Mouse (Mus musculus) liver, embryonic 16.5 days (tissue): ENCODE data around the gene Fdxr. TPM values are rescaled to one million over a fixed set of nuclear protein-coding genes. Genes with fewer than 3 reads are reported as not detected.

Experiments
- ATAC-seq: fragments of 200-750 bp; cut with Nextera tagmentation; 2 replicates; pipeline ENCODE4 v1.8.0; 2017; ENCODE audit warnings: low read depth, mild to moderate bottlenecking, moderate number of reproducible peaks, moderate library complexity
- H3K27ac ChIP-seq: fragments of 300-500 bp; sonication (generic); 2 replicates; pipeline ENCODE4 v1.5.1; 2014; ENCODE audit warnings: mild to moderate bottlenecking, low read length
- H3K27me3 ChIP-seq: fragments of 300-500 bp; sonication (generic); 2 replicates; pipeline ENCODE4 v1.6.1; 2014; ENCODE audit warnings: low read depth, low read length, mixed read lengths; ENCODE audit not compliant: control insufficient read depth, insufficient read depth
- H3K36me3 ChIP-seq: fragments of 300-500 bp; sonication (generic); 2 replicates; pipeline ENCODE4 v1.6.1; 2014; ENCODE audit warnings: mild to moderate bottlenecking; ENCODE audit not compliant: control insufficient read depth, insufficient read depth
- H3K4me1 ChIP-seq: fragments of 300-500 bp; sonication (generic); 2 replicates; pipeline ENCODE4 v1.6.1; 2014; ENCODE audit warnings: low read depth, low read length, mixed read lengths; ENCODE audit not compliant: control insufficient read depth
- H3K4me2 ChIP-seq: fragments of 300-500 bp; sonication (generic); 2 replicates; pipeline ENCODE4 v1.6.1; 2014; ENCODE audit warnings: low read depth, low read length, mixed read lengths
- H3K4me3 ChIP-seq: fragments of 300-500 bp; sonication (generic); 2 replicates; pipeline ENCODE4 v1.5.1; 2014; ENCODE audit warnings: low read depth, mild to moderate bottlenecking, low read length
- H3K9ac ChIP-seq: fragments of 300-500 bp; sonication (generic); 2 replicates; pipeline ENCODE4 v1.6.1; 2014; ENCODE audit warnings: low read depth, low read length
- H3K9me3 ChIP-seq: fragments of 300-500 bp; sonication (generic); replicated peaks from 2 replicates; pipeline ENCODE4 v1.6.1; 2016; ENCODE audit warnings: low read length; ENCODE audit not compliant: control insufficient read depth
- WGBS: fragments of 180-500 bp; shearing (Covaris S2); extraction: QIAGEN DNeasy Blood & Tissue Kit; methylation state at CpG from one replicate; pipeline ENCODE4 v1.1.7; 2014; ENCODE audit not compliant: insufficient replicate concordance; 5-methylcytosine and 5-hydroxymethylcytosine counted together
- polyA plus RNA-seq: library from polyadenylated mRNA; unstranded; fragments of >200 nt; fragmentation: Nextera tagmentation; extraction: Ambion mirVana; gene quantifications from 2 replicates; pipeline ENCODE4 v1.2.1, GENCODE M21; 2015

The Fdxr gene
- polyA plus RNA-seq, 1 experiment from 2014 or later = 21.7 TPM

DNA sequence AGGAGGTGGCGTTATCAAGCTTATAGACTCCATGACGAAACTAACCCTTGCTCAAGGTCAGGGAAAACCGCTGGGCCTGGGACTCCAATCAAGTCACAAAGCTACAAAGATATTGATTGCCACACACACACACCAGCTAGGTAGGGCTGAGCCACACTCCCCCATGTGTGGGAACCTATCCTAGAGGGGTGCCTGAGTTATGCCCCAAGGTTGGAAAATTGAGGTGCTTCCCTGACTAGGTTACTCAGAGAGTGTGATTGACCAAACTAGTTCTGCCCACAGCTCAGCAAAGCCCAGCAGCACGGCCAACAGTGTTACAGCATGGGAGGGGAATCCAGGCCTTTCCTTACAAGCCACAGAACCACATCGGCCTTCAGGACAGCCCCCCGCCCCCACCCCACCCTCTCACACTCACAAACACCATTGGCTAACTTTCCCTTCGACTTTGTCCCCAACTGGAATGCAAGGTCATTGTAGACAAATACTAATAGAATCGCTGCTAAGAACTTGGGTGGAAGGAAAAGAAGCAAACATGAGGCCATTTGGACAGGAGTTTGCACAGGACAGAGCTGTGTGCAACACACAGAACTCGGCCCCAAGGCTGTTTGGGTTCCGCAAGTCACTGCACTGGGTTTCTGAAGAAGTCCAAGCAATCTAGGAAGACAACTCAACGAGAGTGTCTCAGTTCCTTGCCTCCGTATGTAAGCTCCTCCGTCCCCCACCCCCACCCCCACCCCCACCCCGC lies 16.0 kb upstream of the Fdxr start:
- no peaks in the 10 kb centered on the region; the same call in 1 of the 2 replicates for H3K36me3 ChIP-seq
- H3K4me1 ChIP-seq = peaks cover 5% of the 10 kb centered on the region
- no peak overlapping the region; the same call in 1 of the 2 replicates for H3K9ac ChIP-seq
- peak overlapping the region; percentile 19; the same call in 1 of the 2 replicates for H3K4me3 ChIP-seq
- H3K27ac ChIP-seq = peak overlapping the region; percentile 85
- peak overlapping the region; percentile 36; the same call in 1 of the 2 replicates for H3K4me2 ChIP-seq
- peaks cover 11% of the 10 kb centered on the region; the same call in 1 of the 2 replicates for H3K27me3 ChIP-seq
- H3K9me3 ChIP-seq = no peaks in the 10 kb centered on the region
- 44% methylated on average over 14 of the region's 14 CpGs for WGBS
- ATAC-seq = peak; percentile 71

DNA sequence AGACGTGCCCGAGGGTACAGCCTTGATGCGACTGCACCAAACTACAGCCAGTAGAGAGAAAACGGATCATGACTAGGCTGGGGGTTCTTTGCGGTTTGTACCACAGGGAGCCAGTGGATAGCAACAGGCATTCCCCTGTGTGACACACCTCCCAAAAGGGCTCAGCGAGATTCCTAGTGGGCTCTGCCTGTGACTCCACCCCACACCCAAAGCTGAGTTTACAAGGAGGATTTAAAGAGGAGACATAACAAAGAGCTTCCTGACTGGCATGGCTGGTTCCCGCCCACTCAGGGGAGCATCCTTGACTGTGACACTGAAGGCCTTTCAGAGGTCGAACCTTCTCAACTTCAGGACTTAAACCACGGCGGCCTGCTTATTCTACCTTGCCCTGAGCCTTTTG lies 14.7 kb upstream of the Fdxr start:
- Histone ChIP-seq H3K27me3 (no peaks in the 10 kb centered on the region), H3K27ac (peak overlapping the region; percentile 85), H3K4me3 (no peak overlapping the region), H3K4me2 (no peak overlapping the region), H3K4me1 (peaks cover 5% of the 10 kb centered on the region), H3K36me3 (no peaks in the 10 kb centered on the region; the same call in 1 of the 2 replicates), H3K9me3 (no peaks in the 10 kb centered on the region), H3K9ac (no peak overlapping the region; the same call in 1 of the 2 replicates)
- no peak for ATAC-seq
- 60% methylated on average over 10 of the region's 10 CpGs for WGBS

DNA sequence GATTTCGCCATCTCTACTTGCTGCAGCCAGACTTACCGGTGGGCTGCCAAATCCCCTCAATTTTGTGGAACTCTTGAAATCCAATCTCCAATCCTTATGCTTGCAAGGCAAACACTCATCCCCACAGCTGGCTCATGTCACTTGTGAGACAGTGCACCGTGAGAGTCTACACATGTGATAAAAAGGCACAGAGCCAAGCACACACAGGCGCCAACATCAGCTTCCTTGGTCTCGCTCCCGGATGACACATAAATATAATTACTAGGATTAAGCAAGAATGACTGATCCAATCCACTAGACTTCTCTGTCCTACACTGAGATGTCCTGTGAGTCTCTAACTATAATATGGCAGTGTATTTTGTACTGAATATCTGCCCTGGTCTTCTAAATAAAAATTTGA lies 14.1 kb upstream of the Fdxr start:
- H3K9me3 ChIP-seq = no peaks in the 10 kb centered on the region
- ATAC-seq = no peak
- WGBS = 64% methylated on average over 6 of the region's 6 CpGs
- H3K4me2 ChIP-seq = no peak overlapping the region
- H3K4me3 ChIP-seq = no peak overlapping the region
- no peak overlapping the region for H3K9ac ChIP-seq
- peaks cover 5% of the 10 kb centered on the region for H3K4me1 ChIP-seq
- H3K27ac ChIP-seq = no peak overlapping the region
- no peaks in the 10 kb centered on the region; the same call in 1 of the 2 replicates for H3K36me3 ChIP-seq
- no peaks in the 10 kb centered on the region for H3K27me3 ChIP-seq

DNA sequence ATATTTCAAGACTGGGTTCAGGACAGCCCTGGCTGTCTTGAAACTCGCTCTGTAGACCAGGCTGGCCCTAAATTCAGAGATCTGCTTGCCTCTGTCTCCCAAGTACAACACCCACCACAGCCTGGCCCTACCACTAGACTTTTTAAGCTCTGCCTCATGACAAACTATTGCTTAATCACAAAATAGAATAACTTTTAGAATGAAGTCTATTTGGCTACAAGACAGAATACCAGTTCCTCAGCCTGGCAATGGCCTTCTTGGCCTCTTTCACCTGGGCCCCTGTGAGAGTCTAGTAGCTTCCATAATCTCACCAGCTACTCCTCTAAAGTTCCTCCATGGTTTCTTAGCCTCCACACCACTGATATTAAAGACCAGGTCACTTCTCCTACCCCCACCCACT lies 13.5 kb upstream of the Fdxr start:
- H3K27ac ChIP-seq = no peak overlapping the region
- no peak overlapping the region for H3K4me3 ChIP-seq
- WGBS = 68% methylated on average over 1 of the region's 1 CpGs
- H3K36me3 ChIP-seq = no peaks in the 10 kb centered on the region; the same call in 1 of the 2 replicates
- no peak for ATAC-seq
- no peak overlapping the region for H3K9ac ChIP-seq
- peaks cover 5% of the 10 kb centered on the region for H3K4me1 ChIP-seq
- no peak overlapping the region for H3K4me2 ChIP-seq
- H3K9me3 ChIP-seq = no peaks in the 10 kb centered on the region
- H3K27me3 ChIP-seq = no peaks in the 10 kb centered on the region

DNA sequence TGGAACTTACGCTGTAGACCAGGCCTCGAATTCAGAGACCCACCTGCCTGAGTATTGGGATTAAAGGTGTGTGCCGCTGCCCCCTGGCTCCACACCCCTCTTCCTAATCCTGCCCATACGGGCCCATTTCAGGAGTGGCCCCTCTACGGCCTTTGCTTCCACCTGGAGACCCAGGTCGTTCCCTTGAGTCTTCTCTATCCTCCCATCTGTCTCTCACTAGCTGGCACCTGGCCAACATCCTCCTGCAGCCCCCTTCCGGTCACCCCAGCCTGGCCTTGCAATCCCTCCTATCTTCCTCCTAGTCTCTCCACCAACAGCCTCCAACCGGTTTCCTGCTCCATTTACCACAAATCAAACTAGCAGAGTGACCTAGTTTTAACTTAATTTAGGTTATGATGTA lies 13.0 kb upstream of the Fdxr start:
- ATAC-seq = no peak
- no peaks in the 10 kb centered on the region; the same call in 1 of the 2 replicates for H3K36me3 ChIP-seq
- no peak overlapping the region for H3K4me2 ChIP-seq
- H3K27me3 ChIP-seq = no peaks in the 10 kb centered on the region
- H3K9ac ChIP-seq = no peak overlapping the region
- H3K4me3 ChIP-seq = no peak overlapping the region
- no peak overlapping the region for H3K27ac ChIP-seq
- H3K9me3 ChIP-seq = no peaks in the 10 kb centered on the region
- 52% methylated on average over 8 of the region's 8 CpGs for WGBS
- H3K4me1 ChIP-seq = peaks cover 5% of the 10 kb centered on the region

DNA sequence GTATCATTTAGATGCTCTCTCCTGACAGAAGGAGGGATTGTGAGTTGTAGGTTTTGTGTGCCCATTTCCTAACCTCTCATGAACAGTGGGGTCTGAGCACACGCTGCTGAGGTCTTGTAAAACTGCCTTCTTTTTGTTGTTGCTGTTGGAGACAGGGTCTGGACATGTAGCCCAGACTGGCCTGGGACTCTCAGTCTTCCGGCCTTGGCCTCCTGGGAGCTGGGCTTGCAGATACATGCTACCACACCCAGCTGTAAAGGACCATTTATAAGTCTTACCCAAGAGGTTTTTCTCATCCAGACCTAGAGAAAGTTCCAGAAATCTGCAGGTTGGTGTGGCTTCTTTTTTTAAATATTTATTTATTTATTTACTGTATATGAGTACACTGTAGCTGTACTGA lies 11.5 kb upstream of the Fdxr start:
- Histone ChIP-seq H3K9ac (no peak overlapping the region), H3K9me3 (no peaks in the 10 kb centered on the region), H3K4me3 (no peak overlapping the region), H3K36me3 (no peaks in the 10 kb centered on the region), H3K4me1 (peaks cover 5% of the 10 kb centered on the region), H3K4me2 (no peak overlapping the region), H3K27me3 (no peaks in the 10 kb centered on the region), H3K27ac (no peak overlapping the region)
- ATAC-seq = no peak
- 64% methylated on average over 2 of the region's 2 CpGs for WGBS

DNA sequence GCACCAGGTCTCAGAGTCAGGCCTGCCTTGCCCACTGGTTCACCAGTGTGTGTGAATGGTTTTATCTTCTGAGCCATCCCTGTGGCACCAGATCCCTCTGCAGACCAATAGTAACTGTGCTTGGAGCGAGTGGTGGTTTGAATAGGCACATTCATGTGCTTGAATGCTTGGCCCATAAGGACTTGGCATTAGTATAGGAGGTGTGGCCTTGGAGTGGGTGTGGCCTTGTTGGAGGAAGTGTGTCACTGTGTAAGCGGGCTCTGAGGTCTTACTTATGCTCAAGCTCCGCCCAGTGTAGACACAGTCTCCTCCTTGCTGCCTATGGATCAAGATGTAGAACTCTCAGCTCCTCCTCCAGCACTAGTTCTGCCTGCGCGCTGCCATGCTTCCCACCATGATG lies 10.5 kb upstream of the Fdxr start:
- Histone ChIP-seq H3K4me1 (peaks cover 5% of the 10 kb centered on the region), H3K9ac (no peak overlapping the region), H3K9me3 (no peaks in the 10 kb centered on the region), H3K4me3 (no peak overlapping the region), H3K36me3 (no peaks in the 10 kb centered on the region), H3K27ac (no peak overlapping the region), H3K27me3 (no peaks in the 10 kb centered on the region), H3K4me2 (no peak overlapping the region)
- 68% methylated on average over 5 of the region's 5 CpGs for WGBS
- ATAC-seq = peak; percentile 28; the same call in 1 of the 2 replicates

DNA sequence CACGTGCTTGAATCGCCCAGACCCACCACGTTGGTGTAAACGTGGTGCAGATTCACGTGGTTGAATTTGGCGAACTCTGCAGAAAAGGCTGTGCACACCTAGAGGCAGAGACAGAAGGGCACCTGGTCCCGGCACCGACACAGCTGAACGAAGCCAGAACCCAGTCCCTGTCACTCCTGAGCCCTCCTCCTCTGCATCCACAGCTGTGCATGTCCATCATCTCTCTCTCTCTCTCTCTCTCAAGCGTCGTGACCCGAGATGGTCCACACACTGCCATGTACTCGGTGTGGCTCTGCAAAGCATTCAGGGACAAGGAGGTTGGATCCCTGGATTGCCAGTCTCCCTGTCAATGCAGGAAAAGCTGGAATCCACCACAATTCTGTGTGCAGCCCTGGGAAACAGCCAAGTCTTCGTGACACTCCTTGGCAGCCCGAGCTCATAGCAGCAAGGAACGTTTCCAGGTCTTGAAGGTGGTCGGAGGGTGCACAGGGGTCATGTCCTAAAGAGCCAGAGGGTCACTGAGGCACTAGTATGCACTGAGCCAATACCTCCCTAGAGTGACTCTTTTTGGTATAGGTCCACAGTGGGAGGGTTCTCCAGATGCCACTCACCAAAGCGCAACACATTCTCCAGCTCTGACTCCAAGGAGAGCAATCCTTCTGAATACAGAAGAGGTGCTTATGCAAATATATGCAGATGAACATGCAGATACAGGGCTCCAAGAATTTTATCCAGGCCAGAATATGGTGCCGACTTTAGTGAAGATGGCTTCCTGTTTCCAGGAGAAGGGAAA lies 9.5 kb upstream of the Fdxr start:
- Histone ChIP-seq H3K9ac (no peak overlapping the region), H3K27ac (no peak overlapping the region), H3K4me1 (peaks cover under 1% of the 10 kb centered on the region; the same call in 1 of the 2 replicates), H3K9me3 (no peaks in the 10 kb centered on the region), H3K27me3 (no peaks in the 10 kb centered on the region), H3K4me3 (no peak overlapping the region), H3K36me3 (no peaks in the 10 kb centered on the region), H3K4me2 (no peak overlapping the region)
- WGBS = 59% methylated on average over 19 of the region's 19 CpGs
- no peak for ATAC-seq

DNA sequence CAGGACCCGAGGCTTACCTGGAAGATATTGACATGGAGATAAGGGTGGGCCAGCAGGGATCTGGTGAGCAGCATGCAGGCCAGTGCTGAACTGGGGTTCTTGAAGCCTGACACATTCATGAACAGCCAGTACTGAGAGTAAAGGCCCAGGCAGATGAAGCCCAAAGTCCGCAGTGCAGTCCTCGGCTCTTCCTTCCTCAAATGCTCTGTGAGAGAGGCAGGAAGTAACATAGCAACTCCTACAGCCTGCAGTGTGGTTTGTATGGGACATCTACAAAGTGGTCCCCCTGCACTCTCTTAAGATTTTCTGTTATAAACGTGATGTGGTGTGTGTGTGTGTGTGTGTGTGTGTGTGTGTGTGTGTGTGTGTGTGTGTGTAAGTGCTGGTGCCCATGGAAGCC lies 8.4 kb upstream of the Fdxr start:
- Histone ChIP-seq H3K9me3 (no peaks in the 10 kb centered on the region), H3K27ac (no peak overlapping the region), H3K4me3 (no peak overlapping the region), H3K36me3 (no peaks in the 10 kb centered on the region), H3K9ac (no peak overlapping the region), H3K4me2 (no peak overlapping the region), H3K27me3 (no peaks in the 10 kb centered on the region), H3K4me1 (no peaks in the 10 kb centered on the region)
- no peak for ATAC-seq
- WGBS = 19% methylated on average over 4 of the region's 4 CpGs
